Mouse (Mus musculus): ENCODE results near the gene Gm16181.

DNA sequence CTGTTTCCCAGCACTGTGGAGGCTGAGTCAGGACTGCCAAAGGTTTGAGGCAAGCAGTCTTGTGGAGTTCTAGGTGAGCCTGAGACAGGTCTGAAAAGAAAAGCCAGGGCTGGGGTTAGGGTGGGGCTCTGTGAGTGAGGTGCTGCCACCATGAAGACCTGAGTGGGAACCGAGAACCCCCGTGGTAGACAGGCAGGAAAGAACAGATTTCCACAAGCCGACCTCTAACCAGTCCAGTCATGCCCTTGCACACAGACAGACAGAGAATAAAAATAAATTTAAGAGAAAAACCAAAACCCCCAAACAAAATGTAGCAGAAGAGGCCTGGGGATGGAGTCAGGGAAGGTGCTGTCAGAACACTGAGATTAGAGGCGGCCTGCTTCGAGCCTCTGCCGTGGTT, 45.3 kb upstream of the Gm16181 start:
- TF ChIP-seq CTCF (IDR thresholded peaks at IDR 0.05; ENCODE audit: control insufficient read depth, insufficient read depth, insufficient read length) = no peak
- TF ChIP-seq MYOD1 (IDR thresholded peaks at IDR 0.05; ENCODE audit: control insufficient read depth, insufficient read length, low read depth) = no peak
- no peak for TF ChIP-seq MAX (IDR thresholded peaks at IDR 0.05)
- no peak for TF ChIP-seq USF1 (IDR thresholded peaks at IDR 0.05; ENCODE audit: low read depth)

Measured in C2C12 (cell line).